Mouse (Mus musculus) layer of hippocampus, adult 11-12 months (tissue): ENCODE measurements at regions not wholly inside any gene's neighbourhood (a gene's known extent, or its start where the extent isn't known, plus 50 kb on each side); places are given as distances from the start of the nearest gene placed in this dataset.
"Not testable (repeated sequence)": the region's sequence is repeated elsewhere in the genome, so short reads cannot be mapped to it uniquely, and the experiment has no call there.

Source experiments
- DNase-seq: peaks from one replicate; pipeline ENCODE4 v3.0.0; 2022; ENCODE audit warnings: low spot score

- no peak for DNase-seq
Measured at GRCm38 (mm10) chr12:36933118-36933610, 175.2 kb upstream of the Meox2 start.

DNA sequence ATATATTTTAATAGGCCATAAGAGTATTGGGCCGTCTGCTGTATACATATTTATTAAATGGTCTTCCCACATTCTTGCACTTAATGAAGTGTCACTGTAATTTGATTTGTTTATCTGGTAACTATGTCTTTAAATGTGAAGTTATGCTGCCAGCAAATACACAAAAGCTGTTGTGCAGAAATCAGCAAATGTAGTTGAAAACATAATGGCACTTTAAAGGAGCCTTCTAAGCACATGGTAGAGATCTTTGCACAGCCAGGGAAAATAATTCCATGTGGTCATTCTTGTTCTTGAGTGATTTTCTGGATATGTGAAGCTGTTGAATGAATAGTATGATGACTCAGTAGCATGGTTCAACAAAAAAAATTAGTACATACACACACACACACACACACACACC lies 164.4 kb upstream of the Meox2 start:
- no peak for DNase-seq

DNA sequence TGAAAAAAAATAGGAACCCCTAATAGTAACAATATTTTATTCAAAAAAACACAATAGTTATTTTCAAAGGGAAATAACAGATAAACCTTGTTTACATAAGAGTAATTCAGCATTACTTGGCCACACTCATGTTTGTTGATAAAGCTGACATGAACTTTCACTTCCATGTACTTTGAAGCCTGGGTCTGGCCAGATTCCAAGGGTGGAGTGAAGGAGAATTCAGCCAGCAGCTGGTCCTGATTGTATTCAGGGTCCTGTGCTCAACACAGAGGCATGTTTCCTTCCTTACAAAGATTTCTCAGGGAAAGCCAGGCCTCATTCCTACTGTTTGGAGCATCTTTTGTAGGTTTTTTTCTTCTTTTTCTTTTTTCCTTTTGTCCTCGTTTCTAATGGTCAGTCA lies 162.4 kb upstream of the Meox2 start:
- DNase-seq = no peak

GRCm38 (mm10) chr12:36947902-36948301 lies 160.4 kb upstream of the Meox2 start:
- DNase-seq = no peak

GRCm38 (mm10) chr12:36949096-36949738 lies 159.1 kb upstream of the Meox2 start:
- DNase-seq = no peak

DNA sequence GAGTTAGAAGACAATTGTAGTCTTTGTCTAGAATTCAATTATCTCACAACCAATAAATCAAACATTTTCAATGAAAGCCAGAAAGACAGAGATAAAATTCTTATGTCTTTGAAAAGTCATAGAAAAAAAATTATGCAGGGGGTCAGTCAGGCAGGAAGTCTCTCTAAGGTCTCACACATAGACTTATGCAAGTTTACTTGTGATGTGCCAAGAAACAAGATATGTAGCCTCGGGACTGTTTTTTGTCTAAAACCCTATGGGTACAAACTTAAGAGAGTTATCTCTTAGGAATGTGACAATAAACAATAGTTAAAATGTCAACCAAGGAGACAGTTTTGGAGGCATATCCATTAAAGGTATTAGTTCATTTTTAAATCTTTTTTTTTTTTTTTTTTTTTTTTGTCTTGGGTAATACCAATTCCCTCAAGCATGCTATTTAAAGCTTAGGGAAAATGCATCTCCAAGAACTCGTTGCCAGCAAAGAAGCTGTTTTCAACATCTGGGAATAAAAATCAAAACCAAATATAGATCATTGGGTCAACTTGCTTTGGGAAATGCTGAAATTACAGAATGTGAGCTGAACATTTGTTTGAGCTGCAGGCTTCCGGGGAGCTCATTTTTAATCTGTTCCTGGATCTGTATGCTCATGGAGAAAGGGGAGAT lies 133.8 kb upstream of the Meox2 start:
- DNase-seq = no peak

- no peak for DNase-seq
Measured at GRCm38 (mm10) chr12:36977141-36977540, 131.2 kb upstream of the Meox2 start.

GRCm38 (mm10) chr12:36991135-36991534 lies 117.2 kb upstream of the Meox2 start:
- no peak for DNase-seq

GRCm38 (mm10) chr12:36991970-36992369 lies 116.4 kb upstream of the Meox2 start:
- DNase-seq = no peak

DNA sequence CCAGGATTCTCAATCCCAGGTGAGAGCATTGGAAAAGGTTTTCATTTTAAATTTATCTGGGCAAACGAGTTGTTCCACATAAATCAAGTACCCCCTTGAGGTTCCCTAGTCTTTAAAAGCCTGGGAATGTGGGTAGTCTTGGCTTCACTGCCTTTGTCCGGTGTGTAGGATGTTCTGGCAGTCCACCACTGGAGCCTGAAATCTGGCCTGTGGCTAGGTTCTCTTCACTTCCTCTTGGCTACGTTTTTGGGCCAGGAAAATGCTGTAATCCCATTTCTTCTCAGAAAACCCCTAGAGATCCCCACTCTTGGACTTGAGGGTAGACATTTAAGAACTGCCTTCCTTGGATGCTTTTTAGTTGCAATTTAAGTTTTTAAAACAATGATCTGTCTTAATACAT lies 106.9 kb upstream of the Meox2 start:
- no peak for DNase-seq

- no peak for DNase-seq
Measured at GRCm38 (mm10) chr12:37005262-37005661, 103.1 kb upstream of the Meox2 start.

DNA sequence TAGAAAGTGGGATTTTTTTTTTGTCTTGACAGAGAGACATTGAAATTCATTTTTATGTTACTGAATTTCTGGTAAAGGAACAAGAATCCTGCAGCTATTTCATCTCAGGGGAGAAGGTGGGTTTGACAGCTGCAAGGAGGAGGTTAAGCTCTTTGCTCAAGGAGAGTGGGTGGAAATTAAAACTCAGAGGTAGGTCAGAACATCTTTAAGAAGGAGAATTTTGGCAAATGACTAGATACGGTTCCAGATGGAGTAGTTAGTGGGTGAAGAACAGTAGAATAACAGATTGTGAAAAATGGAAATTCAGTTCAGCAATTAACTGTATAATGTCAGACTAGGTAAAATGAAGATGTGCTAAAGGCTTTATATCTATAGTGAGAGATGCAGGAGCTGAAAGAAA lies 98.0 kb upstream of the Meox2 start:
- no peak for DNase-seq

DNA sequence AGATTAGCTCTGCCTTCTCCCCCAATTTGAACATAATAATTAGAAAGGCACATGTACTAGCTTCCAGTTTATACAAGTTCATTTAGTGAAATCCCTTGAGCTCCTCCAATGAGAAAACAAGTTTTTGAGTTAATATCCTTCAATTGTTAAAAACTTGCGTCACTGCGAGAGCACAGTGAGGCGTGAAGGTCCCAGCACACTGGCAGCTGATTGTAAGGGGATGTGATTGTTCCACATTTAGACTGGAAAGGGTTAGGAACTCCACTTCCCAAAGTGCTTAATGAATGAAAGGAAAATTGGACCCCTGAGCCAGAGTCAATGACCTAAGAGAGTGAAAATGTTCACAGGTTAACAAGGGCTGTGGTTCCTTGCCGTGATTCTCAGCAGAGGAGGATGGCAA lies 93.9 kb upstream of the Meox2 start:
- DNase-seq = no peak

DNA sequence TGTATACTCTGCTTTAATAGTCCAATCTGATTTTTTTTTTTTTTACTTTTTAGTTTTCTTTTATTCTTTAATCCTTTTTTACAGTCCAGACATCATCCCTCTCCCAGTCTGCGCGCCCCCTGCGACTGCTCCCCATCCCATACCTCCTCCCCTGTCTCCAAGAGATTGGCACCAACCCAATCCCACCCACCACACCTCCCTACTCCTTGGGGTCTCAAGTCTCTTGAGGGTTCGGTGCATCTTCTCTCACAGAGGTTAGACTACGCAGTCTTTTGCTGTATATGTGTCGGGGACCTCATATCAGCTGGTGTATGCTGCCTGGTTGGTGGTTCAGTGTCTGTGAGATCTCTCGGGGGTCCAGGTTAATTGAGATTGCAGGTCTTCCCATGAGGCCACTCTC lies 93.4 kb upstream of the Meox2 start:
- not testable (repeated sequence) for DNase-seq

DNA sequence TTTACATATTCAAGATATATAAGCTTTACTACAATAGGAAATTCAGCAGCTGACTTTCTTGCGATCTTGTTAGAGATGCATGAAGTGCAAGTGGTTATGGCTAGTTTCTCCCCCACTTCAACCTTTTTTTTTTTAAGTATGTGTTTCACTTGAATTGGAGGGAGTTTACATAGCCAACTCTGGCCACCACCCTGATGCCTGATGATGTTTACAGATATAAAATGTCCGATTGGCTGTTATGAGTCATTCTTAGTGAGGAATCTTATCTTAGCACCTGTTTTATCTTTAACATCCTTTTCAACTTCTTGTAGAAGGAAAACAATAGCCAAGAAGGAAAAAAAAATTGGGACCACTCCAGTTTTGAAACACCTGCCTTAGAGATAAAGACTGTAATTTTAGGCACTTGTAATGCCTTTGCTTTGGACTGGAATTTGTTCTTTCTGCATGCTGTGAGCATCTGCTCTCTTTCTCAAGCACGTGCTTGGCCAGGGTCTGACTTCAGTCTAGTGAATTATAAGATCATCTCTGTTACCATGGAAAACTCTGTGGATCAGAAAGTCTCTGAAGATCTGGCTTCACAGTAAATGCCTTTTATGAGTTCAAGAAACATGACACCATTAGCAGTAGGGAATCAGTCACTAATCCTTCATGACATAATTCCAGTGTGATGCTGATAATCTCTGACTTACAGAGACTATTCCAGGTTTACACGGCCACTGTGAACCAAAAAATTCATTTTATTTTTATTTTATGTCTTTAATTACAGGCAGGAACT lies 92.7 kb upstream of the Meox2 start:
- no peak for DNase-seq

DNA sequence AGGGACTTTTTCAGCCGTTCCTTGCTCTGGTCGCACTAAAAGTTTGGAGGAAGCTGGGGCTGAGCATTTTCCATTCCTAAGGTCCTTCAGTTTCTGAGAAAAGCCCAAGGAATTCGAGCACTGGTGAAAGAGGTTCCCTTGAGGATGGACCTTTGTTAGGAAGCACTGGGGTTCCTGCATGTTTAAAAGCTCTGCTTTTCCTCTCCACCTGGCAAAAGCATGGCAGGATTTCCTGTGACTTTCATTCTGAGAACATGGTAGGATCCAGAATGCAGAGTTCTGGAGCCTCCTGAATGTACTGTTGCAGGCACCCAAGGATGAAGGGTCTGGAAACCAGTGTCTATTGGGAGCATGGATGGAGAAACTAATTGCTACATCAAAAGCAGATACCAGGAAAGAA lies 61.1 kb upstream of the Meox2 start:
- DNase-seq = no peak

GRCm38 (mm10) chr12:37050596-37050995 lies 57.7 kb upstream of the Meox2 start:
- DNase-seq = no peak

- no peak for DNase-seq
Measured at GRCm38 (mm10) chr12:37057411-37057810, 50.9 kb upstream of the Meox2 start.
